Mouse (Mus musculus): ENCODE data around the gene Med12.

DNA sequence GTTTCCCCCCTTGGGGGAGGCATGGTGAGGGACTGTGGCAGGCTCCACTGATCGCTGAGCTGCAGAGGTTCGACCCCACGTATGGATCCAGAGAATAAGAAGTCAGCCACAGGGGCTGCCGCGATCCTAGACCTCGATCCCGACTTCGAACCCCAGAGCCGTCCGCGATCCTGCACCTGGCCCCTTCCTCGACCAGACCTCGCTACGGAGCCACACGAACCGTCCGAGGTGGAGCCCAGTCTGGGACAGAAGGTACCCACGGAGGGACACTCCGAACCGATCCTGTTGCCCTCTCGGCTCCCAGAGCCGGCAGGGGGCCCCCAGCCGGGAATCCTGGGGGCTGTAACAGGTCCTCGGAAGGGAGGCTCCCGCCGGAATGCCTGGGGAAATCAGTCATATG lies 19.1 kb upstream of the Med12 start:
- no peak for TF ChIP-seq CEBPB (IDR thresholded peaks at IDR 0.05; ENCODE audit: low read depth)
- TF ChIP-seq CTCF (IDR thresholded peaks at IDR 0.05; ENCODE audit: control insufficient read depth, insufficient read depth, insufficient read length): no peak
- no peak for TF ChIP-seq USF1 (IDR thresholded peaks at IDR 0.05; ENCODE audit: low read depth)
- TF ChIP-seq MAX (IDR thresholded peaks at IDR 0.05): no peak
- no peak for TF ChIP-seq FOSL1 (IDR thresholded peaks at IDR 0.05; ENCODE audit: insufficient read depth, low read length, poor library complexity, severe bottlenecking)
- TF ChIP-seq MYOG (IDR thresholded peaks at IDR 0.05; ENCODE audit: control insufficient read depth, extremely low read depth, insufficient read length): no peak

All from C2C12 (cell line).